Mouse (Mus musculus) bone marrow, adult 2 months (tissue): ENCODE measurements around the gene AY074887.

Experiments used
- CTCF ChIP-seq: fragments of 200-500 bp; IDR thresholded peaks from 2 replicates; pipeline ENCODE4 v1.5.1; 2011; ENCODE audit warnings: low read length, control low read depth; ENCODE audit not compliant: control insufficient read depth, insufficient read depth
- POLR2A ChIP-seq: fragments of 200-500 bp; IDR thresholded peaks from 2 replicates; pipeline ENCODE4 v1.6.1; 2011; ENCODE audit warnings: low read depth, mild to moderate bottlenecking, control low read depth, low read length, borderline replicate concordance; ENCODE audit not compliant: control insufficient read depth

- no peak for TF ChIP-seq CTCF
- no peak for TF ChIP-seq POLR2A
Observed at GRCm38 (mm10) chr9:54982401-54982800, 31.6 kb upstream of the AY074887 start.
